Mouse (Mus musculus) thymus, adult 2 months (tissue): ENCODE data around the gene Lingo4. TPM values are rescaled to one million over a fixed set of nuclear protein-coding genes. Genes with fewer than 3 reads are reported as not detected.

Experiments used
- DNase-seq: peaks from one replicate; pipeline ENCODE4 v3.0.0; 2021
- H3K27ac ChIP-seq: fragments of 200-500 bp; 2 replicates; pipeline ENCODE4 v1.5.1; 2012; ENCODE audit warnings: low read length, control low read depth; ENCODE audit not compliant: control insufficient read depth, insufficient read depth
- H3K27me3 ChIP-seq: fragments of 200-500 bp; 2 replicates; pipeline ENCODE4 v1.6.1; 2012; ENCODE audit warnings: mild to moderate bottlenecking, low read length, moderate library complexity, mixed read lengths; ENCODE audit not compliant: control insufficient read depth, insufficient read depth
- H3K36me3 ChIP-seq: fragments of 200-500 bp; 2 replicates; pipeline ENCODE4 v1.6.1; 2012; ENCODE audit warnings: mild to moderate bottlenecking, low read length, moderate library complexity; ENCODE audit not compliant: control insufficient read depth, insufficient read depth
- H3K4me1 ChIP-seq: fragments of 200-500 bp; replicated peaks from 2 replicates; pipeline ENCODE4 v1.6.1; 2012; ENCODE audit warnings: low read length; ENCODE audit not compliant: control insufficient read depth, insufficient read depth
- H3K4me3 ChIP-seq: fragments of 200-500 bp; 2 replicates; pipeline ENCODE4 v1.5.1; 2012; ENCODE audit warnings: mild to moderate bottlenecking, low read length, control low read depth, moderate library complexity; ENCODE audit not compliant: control insufficient read depth, insufficient read depth
- CTCF ChIP-seq: fragments of 200-500 bp; IDR thresholded peaks from 2 replicates; pipeline ENCODE4 v1.5.1; 2012; ENCODE audit warnings: mild to moderate bottlenecking, control low read depth, low read length, moderate library complexity, borderline replicate concordance; ENCODE audit not compliant: control insufficient read depth, poor library complexity, insufficient read depth; ENCODE audit errors: extremely low read depth
- POLR2A ChIP-seq: fragments of 200-500 bp; IDR thresholded peaks from 2 replicates; pipeline ENCODE4 v1.6.1; 2012; ENCODE audit warnings: mild to moderate bottlenecking, low read length, control low read depth, moderate library complexity; ENCODE audit not compliant: control insufficient read depth, poor library complexity, insufficient read depth; ENCODE audit errors: extremely low read depth
- WGBS: fragments of 180-500 bp; shearing (Covaris S2); methylation state at CpG from one replicate; pipeline ENCODE4 v1.1.7; 2018; 5-methylcytosine and 5-hydroxymethylcytosine counted together
- polyA plus RNA-seq: library from polyadenylated mRNA; depleted of rRNA; stranded (reverse); fragments of >200 nt; gene quantifications from 2 replicates; pipeline ENCODE4 v1.2.3, GENCODE M21; 2012

Lingo4 gene
- polyA plus RNA-seq, 1 experiment: 6.0 TPM

- DNase-seq: no peak
- Histone ChIP-seq H3K36me3 (no peaks in the 10 kb centered on the region; the same call in 1 of the 2 replicates), H3K27me3 (no peaks in the 10 kb centered on the region), H3K4me1 (peaks cover 51% of the 10 kb centered on the region), H3K4me3 (peak overlapping the region; percentile 48), H3K27ac (peak overlapping the region; percentile 97)
- TF ChIP-seq CTCF (no peak), POLR2A (no peak)
Measured at GRCm38 (mm10) chr3:94374636-94375035, 23.7 kb upstream of the Lingo4 start.

GRCm38 (mm10) chr3:94375146-94375545, 23.2 kb upstream of the Lingo4 start:
- Histone ChIP-seq H3K4me1 (peaks cover 52% of the 10 kb centered on the region), H3K36me3 (no peaks in the 10 kb centered on the region; the same call in 1 of the 2 replicates), H3K27ac (peak overlapping the region; percentile 97), H3K4me3 (peak overlapping the region; percentile 48), H3K27me3 (no peaks in the 10 kb centered on the region)
- DNase-seq: no peak
- 15% methylated on average over 2 of the region's 2 CpGs for WGBS
- TF ChIP-seq CTCF (no peak), POLR2A (no peak)

GRCm38 (mm10) chr3:94375861-94376260, 22.5 kb upstream of the Lingo4 start:
- 27% methylated on average over 5 of the region's 5 CpGs for WGBS
- no peaks in the 10 kb centered on the region for H3K27me3 ChIP-seq

DNA sequence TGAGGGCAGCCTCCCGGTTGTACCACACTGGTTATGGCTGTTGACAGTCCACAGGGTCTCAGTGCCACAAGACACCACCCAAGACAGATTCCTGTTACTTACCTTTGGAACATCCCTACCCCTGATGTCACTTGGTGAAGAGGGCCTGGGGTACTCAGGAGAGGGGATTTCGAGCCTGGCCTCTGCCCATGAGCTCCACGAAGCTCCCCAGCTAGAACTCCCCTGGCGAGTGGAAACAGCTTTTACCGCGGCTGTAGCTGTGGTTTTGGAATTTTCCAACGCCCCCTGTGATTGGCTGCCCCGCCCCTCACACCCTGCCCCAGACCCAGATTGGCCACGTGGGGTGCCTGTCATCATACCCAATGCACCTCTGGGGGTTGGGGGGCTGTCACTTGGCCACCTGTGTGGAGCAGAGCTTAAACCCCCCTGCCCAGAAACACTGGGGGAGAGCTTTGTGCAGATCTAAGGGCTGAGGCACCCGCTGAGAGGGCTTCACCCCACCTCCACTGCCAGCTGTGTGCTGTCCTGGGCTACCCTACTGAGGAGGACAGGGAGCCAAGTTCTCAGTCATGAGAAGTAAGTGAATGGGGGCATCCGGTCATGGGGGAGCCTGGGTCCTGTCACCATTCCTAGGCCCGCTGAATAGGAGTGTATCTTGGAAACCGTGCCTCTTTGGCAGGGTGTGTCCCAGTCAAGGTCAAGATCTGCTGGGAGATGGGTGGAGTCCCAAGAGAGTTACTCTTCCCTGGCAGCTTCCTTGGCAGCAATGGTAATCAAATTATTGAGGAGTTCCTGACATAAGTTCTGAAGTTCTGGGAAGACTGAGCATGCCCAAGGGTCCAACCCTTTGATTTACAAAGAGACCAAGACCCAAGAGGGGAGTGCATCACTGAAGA, 21.0 kb upstream of the Lingo4 start:
- peak; percentile 97 for DNase-seq
- Histone ChIP-seq H3K4me3 (peak overlapping the region; percentile 78), H3K27ac (peak overlapping the region; percentile 97), H3K36me3 (no peaks in the 10 kb centered on the region), H3K4me1 (peaks cover 54% of the 10 kb centered on the region), H3K27me3 (no peaks in the 10 kb centered on the region)
- WGBS: 13% methylated on average over 13 of the region's 13 CpGs
- 0 out of 2 replicates have a peak, but pooled peaks have one; percentile 26 for TF ChIP-seq CTCF
- TF ChIP-seq POLR2A: peak; percentile 94

More at GRCm38 (mm10) chr3:94375861-94376260, 22.5 kb upstream of the Lingo4 start:
- Histone ChIP-seq H3K27ac (peak overlapping the region; percentile 97), H3K4me1 (peaks cover 54% of the 10 kb centered on the region), H3K4me3 (peak overlapping the region; percentile 48), H3K36me3 (no peaks in the 10 kb centered on the region; the same call in 1 of the 2 replicates)
- TF ChIP-seq CTCF (no peak), POLR2A (0 out of 2 replicates have a peak, but pooled peaks have one; percentile 26)
- DNase-seq: peak; percentile 77

DNA sequence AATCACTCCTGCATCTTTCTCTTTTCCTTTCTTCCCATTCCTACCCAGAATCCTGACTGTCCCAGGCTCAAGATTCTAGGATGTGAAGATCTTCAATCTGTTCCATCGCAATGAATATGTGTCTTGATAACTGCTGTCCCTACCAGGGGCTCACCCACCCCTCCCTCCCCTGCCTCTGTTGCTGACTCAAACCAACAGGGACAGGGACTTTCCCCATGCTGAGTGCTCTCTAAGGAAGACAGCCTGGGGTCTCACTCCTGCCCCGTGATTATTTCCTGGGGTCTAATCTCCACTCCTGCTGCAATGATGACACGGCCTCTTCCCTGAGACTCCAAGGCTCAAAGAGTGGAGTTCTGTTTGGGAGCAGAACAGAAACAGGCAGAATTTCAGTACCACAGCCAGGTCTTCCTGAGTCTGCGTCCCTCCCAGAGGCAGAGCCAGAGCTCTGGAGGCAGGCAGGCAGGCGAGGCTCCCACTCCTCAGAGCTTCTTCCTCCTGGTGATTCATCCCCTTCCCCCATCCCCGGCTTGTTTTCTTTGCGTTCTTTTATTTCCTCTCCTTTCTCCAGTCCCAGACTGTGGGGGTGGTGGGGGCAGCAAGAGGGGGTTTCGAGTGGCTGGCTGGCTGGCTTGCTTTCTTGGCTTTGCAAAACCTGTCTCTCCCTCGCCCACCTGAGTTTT, 18.3 kb upstream of the Lingo4 start:
- Histone ChIP-seq H3K36me3 (peaks cover 3% of the 10 kb centered on the region; the same call in 1 of the 2 replicates), H3K4me3 (peak overlapping the region; percentile 78), H3K27ac (peak overlapping the region; percentile 42), H3K4me1 (peaks cover 48% of the 10 kb centered on the region), H3K27me3 (no peaks in the 10 kb centered on the region)
- 37% methylated on average over 9 of the region's 9 CpGs for WGBS
- no peak for DNase-seq
- TF ChIP-seq CTCF (no peak), POLR2A (no peak)

DNA sequence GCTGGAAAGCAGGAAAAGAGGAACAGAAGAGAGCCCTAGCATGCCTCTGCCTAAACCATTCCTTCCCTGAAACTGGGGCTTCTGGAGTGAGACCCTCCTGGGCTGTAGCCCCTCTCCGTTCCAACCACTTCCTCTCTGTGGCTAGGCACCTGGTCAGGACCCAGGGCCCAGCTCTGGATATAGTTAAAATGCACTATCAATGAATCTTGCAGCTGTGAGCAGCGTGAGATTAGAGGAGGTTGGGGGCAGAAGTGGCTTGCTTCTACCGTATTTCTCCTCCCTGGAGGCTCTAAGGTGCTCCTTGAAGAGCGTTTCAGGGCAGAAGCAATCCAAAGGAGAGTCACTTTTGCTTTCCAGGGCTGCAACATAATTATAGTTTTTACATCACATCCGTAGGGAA, 16.0 kb upstream of the Lingo4 start:
- H3K36me3 ChIP-seq: peaks cover 9% of the 10 kb centered on the region; the same call in 1 of the 2 replicates
- peak; percentile 73 for DNase-seq
- peaks cover 55% of the 10 kb centered on the region for H3K4me1 ChIP-seq
- TF ChIP-seq CTCF (no peak), POLR2A (no peak)
- peak overlapping the region; percentile 12; the same call in 1 of the 2 replicates for H3K4me3 ChIP-seq
- H3K27me3 ChIP-seq: no peaks in the 10 kb centered on the region
- H3K27ac ChIP-seq: peak overlapping the region; percentile 83
- 17% methylated on average over 5 of the region's 5 CpGs for WGBS
